Mouse (Mus musculus): Measurements from ENCODE around the gene Tmem131. TPM values are rescaled to one million over a fixed set of nuclear protein-coding genes. Genes with fewer than 3 reads are reported as not detected.
"Not testable (repeated sequence)": the region's sequence is repeated elsewhere in the genome, so short reads cannot be mapped to it uniquely, and the experiment has no call there.

Tmem131 gene
- total RNA-seq, 2 experiments from 2014 or later, result 37.2 to 44.1 TPM

DNA sequence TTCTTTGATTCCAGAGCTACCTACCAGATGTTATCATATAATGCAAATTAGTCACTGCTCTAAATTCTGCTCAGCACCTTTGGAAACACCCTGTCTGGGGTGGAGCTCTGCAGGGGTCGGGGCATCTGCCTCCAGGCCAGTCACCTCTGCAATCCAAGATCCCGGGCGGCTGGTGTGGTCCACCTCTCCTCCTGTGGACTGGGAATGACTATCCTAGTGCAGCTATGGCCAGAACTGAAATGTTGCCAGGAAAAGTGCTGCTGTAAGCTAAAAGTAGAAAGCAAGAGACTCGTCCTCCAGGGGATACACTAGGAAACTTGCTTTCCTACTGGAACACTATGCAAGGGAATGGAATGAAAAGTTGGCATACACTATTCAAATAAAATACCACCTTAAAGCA is 22.7 kb downstream of the Tmem131 start:
- DNase-seq (ENCODE audit: low spot score in 2 of 2), result no peak

DNA sequence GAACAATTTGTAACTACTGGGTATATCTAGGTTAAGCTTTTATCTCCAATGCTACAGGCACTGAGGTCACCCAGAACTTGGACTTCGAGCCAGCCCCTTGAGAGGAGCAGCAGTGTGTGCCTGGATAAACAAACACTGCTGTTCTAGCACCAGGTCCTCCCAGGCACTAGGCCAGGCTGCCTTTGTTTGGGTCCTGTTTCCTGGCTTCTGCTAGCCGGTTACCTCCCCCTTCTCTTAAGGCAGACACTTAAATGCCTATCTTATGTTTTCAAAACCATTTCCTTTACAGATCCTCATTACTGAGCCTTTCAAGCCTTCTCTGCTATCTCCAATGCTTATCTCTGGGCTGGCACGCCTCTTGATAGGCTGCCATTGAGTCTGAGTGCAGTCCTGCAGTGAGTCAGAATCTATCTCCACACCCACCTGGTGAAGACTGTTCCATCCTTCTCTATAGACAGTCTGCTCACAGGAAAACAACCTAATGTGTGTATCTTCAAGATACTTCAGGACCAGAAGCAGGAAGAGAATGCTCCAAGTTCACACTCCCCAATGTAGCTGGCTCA is 23.2 kb downstream of the Tmem131 start:
- DNase-seq (ENCODE audit: low spot score in 2 of 2), result peak in 1 of 2 experiments; percentile 23

DNA sequence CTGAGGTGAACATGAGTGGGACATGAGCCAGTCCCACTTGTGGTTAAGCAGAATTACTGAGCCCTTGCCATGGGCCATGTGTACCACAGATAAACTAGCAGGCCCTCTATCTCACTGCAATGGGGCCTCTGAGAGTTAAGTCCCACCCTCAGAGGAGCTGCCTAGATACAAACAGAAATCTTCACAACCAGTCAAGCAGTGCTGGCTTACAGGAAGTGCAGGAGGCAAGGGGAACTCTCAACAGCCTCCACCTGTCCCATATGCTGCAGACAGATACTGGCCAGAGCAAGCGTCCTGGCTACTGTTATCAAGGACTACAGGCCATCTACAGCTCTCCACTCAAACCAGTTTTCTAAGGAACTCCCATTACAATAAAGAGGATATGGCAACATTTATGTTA is 23.7 kb downstream of the Tmem131 start:
- DNase-seq (ENCODE audit: low spot score in 2 of 2), result no peak

DNA sequence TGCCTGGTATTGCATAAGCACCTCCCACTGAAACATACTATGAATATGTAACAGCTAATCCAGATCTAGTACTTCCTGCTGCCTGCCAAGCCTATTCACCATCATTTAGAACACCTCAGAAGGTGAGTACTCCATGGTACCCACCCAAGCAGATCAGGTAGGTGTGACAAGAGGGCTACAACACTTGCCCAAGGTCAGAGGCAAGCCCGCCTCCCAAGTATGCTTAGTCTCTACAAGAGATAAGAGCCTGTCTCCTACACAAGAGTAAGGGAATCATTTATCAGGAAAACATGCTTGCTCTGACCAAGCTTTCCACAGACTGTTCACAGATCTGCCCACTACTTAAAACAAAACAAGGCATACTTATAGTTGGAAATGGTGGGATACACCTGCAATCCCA is 26.0 kb downstream of the Tmem131 start:
- no peak for DNase-seq (ENCODE audit: low spot score in 2 of 2)

DNA sequence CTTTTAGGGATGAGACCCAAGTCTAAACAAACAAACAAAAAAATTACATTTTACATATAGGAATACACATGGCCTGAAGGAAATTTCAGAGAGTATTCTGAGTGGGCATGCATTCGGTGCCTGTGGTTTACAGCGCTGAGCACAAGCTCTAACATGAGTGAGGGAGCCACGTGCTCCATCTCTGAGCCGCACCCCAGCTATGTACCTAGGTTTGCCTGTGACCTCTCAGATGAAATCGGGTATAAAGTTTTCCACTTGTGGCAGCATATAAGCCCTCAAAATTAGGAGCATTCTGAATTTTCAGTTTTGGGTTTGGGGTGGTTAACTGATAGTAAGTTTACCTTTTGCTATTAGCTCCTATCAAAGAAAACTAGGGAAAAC is 28.3 kb downstream of the Tmem131 start:
- DNase-seq (ENCODE audit: low spot score in 2 of 2), result no peak

- no peak for DNase-seq (ENCODE audit: low spot score in 2 of 2)
Measured at GRCm38 (mm10) chr1:36914455-36915199, 28.8 kb downstream of the Tmem131 start.

DNA sequence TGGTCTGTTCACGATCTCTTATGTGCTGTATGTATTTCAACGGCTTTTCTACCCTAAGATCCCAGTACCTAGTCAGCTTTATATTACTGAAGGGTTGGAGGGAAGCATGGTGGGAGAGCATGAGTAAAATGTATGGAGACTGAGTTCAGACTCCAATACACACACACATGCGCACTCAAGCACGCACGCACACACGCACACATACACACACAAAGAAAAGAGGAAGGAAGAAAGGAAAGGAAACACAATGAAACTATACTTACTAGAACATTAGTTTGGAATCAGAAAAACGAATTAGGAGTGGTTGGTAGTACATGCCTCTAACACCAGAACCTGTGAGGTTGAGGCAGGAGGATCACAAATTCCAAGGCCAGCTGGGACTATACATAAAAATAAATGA is 29.7 kb downstream of the Tmem131 start:
- no peak for DNase-seq (ENCODE audit: low spot score in 2 of 2)

GRCm38 (mm10) chr1:36912239-36912638 is 31.2 kb downstream of the Tmem131 start:
- no peak for DNase-seq (ENCODE audit: low spot score in 2 of 2)

DNA sequence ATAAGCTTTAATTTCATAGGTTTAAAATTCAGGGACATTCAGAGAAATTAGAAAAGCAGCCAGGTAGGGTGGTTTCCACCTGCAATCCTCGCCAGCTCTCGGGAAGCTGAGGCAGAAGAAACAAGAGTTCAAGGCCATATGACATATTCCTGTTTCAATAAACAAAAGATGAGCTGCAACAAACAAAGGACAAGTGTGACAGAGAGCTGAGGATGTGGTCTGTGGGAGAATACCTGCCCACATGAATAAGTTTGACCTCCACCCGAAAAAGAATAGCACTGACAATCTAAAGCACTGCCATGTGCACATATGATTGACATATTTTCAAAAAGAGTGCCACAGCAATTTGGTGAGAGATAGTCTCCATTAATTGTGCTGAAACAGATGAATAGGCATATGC is 31.9 kb downstream of the Tmem131 start:
- DNase-seq (ENCODE audit: low spot score in 2 of 2), result no peak

GRCm38 (mm10) chr1:36910397-36910796 is 33.1 kb downstream of the Tmem131 start:
- no peak for DNase-seq (ENCODE audit: low spot score in 2 of 2)

GRCm38 (mm10) chr1:36909965-36910364 is 33.5 kb downstream of the Tmem131 start:
- not testable (repeated sequence) for DNase-seq (ENCODE audit: low spot score in 2 of 2)

- no peak for DNase-seq (ENCODE audit: low spot score in 2 of 2)
Measured at GRCm38 (mm10) chr1:36905216-36905615, 38.2 kb downstream of the Tmem131 start.

GRCm38 (mm10) chr1:36904489-36904888 is 39.0 kb downstream of the Tmem131 start:
- DNase-seq (ENCODE audit: low spot score in 2 of 2), result no peak

DNA sequence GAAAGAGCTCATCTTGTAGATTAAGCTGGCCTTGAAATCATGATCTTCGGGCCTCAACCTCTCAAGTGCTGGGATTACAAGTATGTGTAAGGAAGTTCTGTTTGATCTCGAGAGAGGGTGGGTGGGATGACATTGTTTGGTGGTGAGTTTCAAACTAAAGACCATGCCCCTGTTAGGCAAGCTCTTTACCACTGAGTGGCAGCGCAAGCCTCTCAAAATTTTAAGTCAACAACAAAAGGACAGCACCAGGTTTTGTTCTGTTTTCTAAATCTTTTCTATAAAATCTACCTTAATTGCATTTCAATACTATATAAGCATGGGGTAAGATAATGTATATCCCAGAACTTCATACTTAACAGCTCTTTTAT is 39.4 kb downstream of the Tmem131 start:
- DNase-seq (ENCODE audit: low spot score in 2 of 2), result no peak

DNA sequence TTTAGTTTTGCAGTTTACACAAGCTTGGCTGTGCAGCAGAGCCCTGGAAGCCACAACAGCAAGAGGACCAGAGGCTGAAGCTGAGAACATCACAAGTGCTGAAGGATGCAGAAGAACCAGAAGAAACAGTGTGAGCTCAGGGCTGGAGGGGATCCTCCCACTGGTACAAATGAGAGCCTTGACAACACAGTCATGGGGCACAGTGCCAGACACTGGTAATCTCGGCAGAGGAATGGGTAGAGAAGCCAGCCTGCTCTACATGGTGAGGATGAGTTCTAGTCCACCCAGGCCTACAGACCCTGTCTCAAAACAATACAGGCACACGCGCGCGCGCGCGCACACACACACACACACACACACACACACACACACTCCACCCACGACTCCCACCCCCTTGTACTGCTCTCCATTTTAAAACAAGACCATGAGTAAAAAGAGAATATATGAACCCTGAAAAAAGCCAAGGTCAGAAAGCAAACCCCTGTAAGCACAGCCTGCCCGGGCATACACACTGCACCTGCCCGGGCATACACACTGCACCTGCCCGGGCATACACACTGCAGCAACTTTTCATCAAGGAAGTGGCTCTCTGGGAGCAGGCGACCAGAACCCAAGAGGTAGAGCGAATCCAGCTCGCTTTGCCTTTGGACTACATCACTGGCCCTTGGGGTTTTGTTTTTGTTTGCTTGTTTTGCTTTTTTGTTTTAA is 39.9 kb downstream of the Tmem131 start:
- no peak for DNase-seq (ENCODE audit: low spot score in 2 of 2)

DNA sequence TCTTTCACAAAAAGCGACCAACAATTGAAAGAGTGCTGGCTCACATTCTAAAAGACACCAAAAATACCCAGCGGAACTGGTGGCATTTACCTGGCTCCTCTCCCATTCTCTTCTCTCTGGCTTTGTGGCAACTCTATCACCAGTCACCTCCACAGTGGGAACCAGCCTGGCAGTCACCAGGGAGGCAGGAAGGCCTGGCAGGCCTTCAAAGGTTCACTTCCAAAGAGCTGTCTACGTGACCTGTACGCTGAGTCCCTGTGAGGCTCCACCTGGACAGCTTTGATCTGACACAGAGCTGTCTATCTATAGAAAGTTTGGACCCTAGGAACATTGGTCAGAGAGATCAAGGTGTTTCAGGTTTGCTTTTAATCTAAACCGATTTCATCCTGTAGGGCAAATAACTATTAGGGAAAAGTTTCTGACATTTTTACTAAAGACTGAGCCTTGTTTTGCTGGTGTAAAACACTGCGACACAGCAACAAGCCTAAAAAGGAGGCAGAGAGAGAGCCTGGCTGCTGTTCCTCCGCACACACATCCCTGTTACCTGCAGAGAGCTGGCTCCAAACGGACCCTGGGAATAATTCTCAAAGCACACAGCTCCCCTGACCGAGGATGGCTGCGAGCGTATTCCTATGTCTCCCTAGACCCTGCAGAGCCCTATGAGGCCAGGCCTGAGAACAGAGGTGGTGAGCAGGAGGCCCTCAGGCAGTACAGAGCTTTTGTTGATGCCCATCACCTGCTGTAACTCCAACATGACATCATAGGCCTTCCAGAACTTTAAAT is 40.7 kb downstream of the Tmem131 start:
- no peak for DNase-seq (ENCODE audit: low spot score in 2 of 2)

DNA sequence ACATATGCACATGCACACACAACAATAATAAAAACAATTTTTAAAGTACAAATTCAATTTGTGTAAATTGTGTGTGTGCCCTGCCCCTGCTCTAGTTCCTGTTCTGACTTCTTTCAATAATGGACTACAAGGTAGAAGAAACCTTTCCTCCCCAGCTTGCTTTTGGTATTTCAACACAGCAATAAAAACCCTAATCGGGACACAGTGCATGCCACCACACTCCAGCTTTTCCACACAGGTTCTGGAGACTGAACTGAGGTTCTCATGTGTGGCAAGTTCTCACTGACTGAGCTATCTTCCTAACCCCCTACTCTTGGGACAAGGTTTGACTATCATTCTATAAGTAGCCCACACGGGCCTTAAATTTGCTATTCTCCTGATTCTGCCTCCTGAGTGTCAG is 43.8 kb downstream of the Tmem131 start:
- no peak for DNase-seq (ENCODE audit: low spot score in 2 of 2)

- DNase-seq (ENCODE audit: low spot score in 2 of 2), result no peak
Measured at GRCm38 (mm10) chr1:36896423-36896822, 47.0 kb downstream of the Tmem131 start.

DNA sequence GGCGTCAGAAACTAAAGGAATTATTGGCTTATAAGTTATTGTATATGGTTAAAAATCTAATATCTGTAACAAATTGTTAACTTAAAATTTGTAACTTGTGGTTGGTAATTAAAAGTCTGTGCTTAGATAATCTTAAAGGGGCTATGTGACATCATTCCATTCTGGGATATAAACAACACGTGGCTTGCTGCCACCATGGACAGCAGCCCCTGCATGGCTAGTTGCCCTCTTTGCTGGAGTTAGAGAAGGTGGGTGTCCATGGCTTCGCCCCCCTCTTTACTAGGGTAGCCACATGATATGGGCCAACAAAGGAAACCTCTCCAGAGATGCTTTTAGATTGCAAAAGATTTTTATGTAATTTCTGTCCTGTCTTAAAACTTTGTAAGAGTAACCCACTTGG is 48.0 kb downstream of the Tmem131 start:
- DNase-seq (ENCODE audit: low spot score in 2 of 2), result no peak

GRCm38 (mm10) chr1:36894136-36894535 is 49.3 kb downstream of the Tmem131 start:
- no peak for DNase-seq (ENCODE audit: low spot score in 2 of 2)

DNA sequence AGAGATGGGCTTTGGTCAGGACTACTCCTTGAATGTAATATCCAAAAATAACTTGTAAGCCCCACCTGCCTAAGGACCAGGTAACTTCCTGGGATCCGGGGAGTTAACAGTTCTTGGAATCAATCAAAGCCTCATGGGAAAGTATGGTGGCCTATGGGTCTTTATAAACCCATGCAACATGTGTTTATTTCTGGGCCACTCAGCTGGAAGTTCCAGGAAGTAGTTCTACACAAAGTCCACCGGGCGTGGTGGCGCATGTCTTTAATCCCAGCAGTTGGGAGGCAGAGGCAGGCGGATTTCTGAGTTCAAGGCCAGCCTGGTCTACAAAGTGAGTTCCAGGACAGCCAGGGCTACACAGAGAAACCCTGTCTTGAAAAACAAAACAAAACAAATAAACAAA is 49.7 kb downstream of the Tmem131 start:
- not testable (repeated sequence) for DNase-seq (ENCODE audit: low spot score in 2 of 2)

DNA sequence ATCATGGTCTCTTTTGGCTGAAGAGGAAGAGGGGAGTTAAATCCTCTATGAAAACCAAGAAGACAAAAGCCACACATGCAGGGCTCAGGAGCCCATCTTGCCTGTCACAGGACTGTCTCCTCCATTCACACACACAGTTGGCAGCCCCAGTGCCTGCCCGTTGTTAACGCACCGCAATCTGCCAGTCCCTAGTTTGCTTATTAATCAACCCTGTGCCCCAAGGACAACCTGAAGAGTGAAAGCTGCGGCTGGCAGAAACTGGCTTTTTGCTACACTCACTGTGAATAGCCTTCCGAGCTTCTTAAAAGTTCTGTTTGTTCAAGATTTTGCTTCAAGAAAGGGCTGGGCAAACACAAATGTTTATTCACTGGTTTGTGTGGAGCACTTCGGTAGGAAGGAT is 50.3 kb downstream of the Tmem131 start:
- DNase-seq (ENCODE audit: low spot score in 2 of 2), result no peak
